Mouse (Mus musculus) heart, adult 18-20 months (tissue): ENCODE measurements around the gene Kctd11. TPM values are rescaled to one million over a fixed set of nuclear protein-coding genes. Genes with fewer than 3 reads are reported as not detected.

ENCODE experiments used
- DNase-seq, 2 experiments: peaks; one replicate each; pipeline ENCODE4 v3.0.0; 2021 to 2022; ENCODE audit warnings: mixed read lengths in 1 of 2
- total RNA-seq, 2 experiments: library from RNA; stranded (reverse); gene quantifications; 2 replicates each; pipeline ENCODE4 v1.2.3; 2021

Gene Kctd11
- total RNA-seq, 2 experiments from 2014 or later, result 2.0 to 2.5 TPM

GRCm38 (mm10) chr11:69912716-69913530 is 31.7 kb upstream of the Kctd11 start:
- no peak for DNase-seq

- DNase-seq, result no peak
These were observed 30.5 kb upstream of the Kctd11 start for GRCm38 (mm10) chr11:69911701-69912100.

GRCm38 (mm10) chr11:69910781-69911560 is 29.8 kb upstream of the Kctd11 start:
- no peak for DNase-seq

GRCm38 (mm10) chr11:69910177-69910576 is 29.0 kb upstream of the Kctd11 start:
- DNase-seq, result no peak

- DNase-seq, result no peak
These were observed 28.0 kb upstream of the Kctd11 start for GRCm38 (mm10) chr11:69909174-69909573.

GRCm38 (mm10) chr11:69908645-69909044 is 27.4 kb upstream of the Kctd11 start:
- DNase-seq, result no peak

- DNase-seq, result no peak
These were observed 23.1 kb upstream of the Kctd11 start for GRCm38 (mm10) chr11:69904311-69904710.

GRCm38 (mm10) chr11:69902972-69903371 is 21.8 kb upstream of the Kctd11 start:
- DNase-seq, result no peak

- no peak for DNase-seq
These were observed 20.8 kb upstream of the Kctd11 start for GRCm38 (mm10) chr11:69901993-69902392.

GRCm38 (mm10) chr11:69901406-69901846 is 20.2 kb upstream of the Kctd11 start:
- DNase-seq, result peak; percentile 95 to 98

- DNase-seq, result peak; percentile 92 to 96
These were observed 19.5 kb upstream of the Kctd11 start, which contains the start of the genes 2810408A11Rik and Neurl4 for GRCm38 (mm10) chr11:69900471-69901405. 2810408A11Rik (minus strand) TSS chr11:69900987. Neurl4 (plus strand) TSS chr11:69901072.

GRCm38 (mm10) chr11:69899870-69900269 is 18.7 kb upstream of the Kctd11 start:
- DNase-seq, result no peak

- no peak for DNase-seq
These were observed 14.1 kb upstream of the Kctd11 start, which contains the start of gene Acap1 for GRCm38 (mm10) chr11:69895291-69895690. Acap1 (minus strand) TSS chr11:69895539.

- no peak for DNase-seq
These were observed 13.5 kb upstream of the Kctd11 start for GRCm38 (mm10) chr11:69894671-69895070.

GRCm38 (mm10) chr11:69891482-69891881 is 10.3 kb upstream of the Kctd11 start:
- no peak for DNase-seq

- DNase-seq, result no peak
These were observed 5.9 kb upstream of the Kctd11 start for GRCm38 (mm10) chr11:69886907-69887635.

GRCm38 (mm10) chr11:69884663-69885062 is 3.5 kb upstream of the Kctd11 start:
- DNase-seq, result no peak

GRCm38 (mm10) chr11:69884240-69884639 is 3.0 kb upstream of the Kctd11 start:
- peak in 1 of 2 experiments; percentile 40 for DNase-seq

- no peak for DNase-seq
These were observed 2.4 kb upstream of the Kctd11 start for GRCm38 (mm10) chr11:69883527-69884151.

GRCm38 (mm10) chr11:69883066-69883465 is 1.9 kb upstream of the Kctd11 start:
- DNase-seq, result no peak
